Mouse (Mus musculus) right cerebral cortex, postnatal 4 days (tissue): ENCODE results near the gene Cd180.
"Not testable (repeated sequence)": the region's sequence is repeated elsewhere in the genome, so short reads cannot be mapped to it uniquely, and the experiment has no call there.

Experiments
- DNase-seq: peaks from one replicate; pipeline ENCODE4 v3.0.0-alpha.2; 2022

Cd180 gene

DNA sequence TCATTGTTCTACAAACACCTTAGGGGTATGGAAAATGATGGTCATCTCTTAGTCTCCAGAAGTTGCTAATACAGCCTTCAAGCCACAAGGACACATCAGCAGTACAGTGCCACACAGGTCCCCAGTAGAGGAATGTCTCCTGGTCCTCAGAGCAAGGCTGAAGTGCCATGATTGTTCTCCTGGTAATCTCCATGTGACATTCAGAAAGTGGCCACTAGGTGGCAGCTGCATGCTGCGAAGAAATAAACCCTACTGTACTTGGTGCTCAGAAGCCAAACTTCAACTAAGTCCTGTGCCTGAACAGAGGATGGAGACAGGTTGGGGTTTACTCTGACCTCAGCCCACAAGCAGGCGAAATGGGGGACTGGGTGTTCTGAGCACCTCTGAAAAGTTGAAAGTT, 14.9 kb upstream of the Cd180 start:
- DNase-seq: peak; percentile 82

DNA sequence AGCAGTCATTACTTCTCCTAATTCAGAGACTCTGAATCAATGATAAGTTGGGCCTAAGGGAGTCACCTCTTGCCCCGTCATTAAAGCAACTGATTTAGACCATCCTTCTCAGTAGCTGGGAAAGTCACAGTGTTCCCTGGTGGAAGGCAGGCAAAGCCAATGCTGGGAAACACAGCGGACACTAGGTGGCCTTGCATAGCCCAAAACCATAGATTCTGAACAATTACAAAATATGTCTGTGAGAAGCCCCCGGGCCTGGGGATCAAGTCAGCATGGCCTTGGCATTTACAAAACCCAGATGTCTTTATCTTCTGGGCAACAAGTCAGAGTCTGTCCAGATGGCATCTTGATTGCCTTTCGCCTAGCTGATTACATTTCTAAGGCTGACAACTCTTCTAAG, 8.5 kb upstream of the Cd180 start:
- no peak for DNase-seq

DNA sequence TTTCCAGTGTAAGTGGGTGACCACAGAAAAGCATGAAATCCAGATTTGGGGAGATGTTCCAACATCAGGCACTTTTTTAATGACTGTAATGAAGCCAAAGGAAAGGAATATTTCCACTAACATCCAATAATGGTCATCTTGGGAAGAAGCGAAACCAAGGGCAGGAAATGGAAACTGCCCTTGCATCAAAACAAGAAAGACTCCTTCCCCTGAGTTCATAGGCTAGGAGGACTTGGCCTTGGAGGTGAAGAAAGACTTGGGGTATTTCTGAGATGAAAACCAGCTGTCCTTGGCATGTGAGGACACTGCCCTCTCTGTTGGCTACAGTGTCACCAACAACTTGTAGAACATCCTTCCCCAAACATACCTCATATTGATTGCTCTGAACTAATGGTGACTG, 5.2 kb upstream of the Cd180 start:
- no peak for DNase-seq

DNA sequence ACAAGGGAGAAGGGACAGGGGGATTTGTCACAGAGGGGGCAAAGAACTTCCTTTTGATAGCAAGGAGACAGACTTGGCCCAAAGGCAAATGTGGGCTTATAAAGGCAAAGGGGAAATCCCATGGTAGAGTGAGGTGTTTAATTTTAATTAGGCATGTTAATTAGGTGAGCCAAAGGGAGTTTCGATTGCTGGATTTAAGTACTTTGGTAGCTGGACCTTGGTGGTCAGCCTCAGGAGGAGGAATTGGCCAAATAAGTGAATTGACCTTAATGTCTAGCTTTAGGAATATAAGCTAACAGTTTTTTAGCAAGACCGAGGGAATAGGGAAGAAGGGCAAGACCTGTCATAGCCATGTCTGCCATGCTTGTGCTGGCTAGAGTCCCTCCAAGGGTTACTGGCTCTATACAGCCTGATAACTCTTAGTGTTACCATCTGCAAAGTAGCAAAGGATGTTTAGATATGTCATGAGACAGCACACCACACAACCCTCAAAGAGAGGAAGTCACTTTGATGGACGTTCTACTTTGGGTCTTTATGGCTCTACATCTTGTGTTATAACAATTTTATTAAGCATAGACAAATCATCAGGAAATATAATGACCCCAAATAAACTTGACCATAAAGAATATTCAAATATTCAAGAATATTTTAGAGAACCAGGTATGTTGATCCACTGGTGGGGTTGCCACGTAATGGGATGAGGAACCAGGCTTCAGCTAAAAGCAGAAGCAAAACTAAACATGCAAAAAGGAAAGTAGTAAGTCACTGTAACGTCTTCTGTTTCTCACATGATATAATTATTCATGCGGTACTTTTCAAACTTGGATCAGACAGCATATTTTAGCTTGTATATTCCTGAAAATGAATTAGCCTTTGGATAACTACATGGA, 3.9 kb upstream of the Cd180 start:
- no peak for DNase-seq

- DNase-seq: no peak
Measured at GRCm38 (mm10) chr13:102690184-102690583, 3.2 kb upstream of the Cd180 start.

GRCm38 (mm10) chr13:102691408-102692150, 1.8 kb upstream of the Cd180 start:
- no peak for DNase-seq

GRCm38 (mm10) chr13:102694154-102694553, 796 bp downstream of the Cd180 start:
- DNase-seq: no peak

DNA sequence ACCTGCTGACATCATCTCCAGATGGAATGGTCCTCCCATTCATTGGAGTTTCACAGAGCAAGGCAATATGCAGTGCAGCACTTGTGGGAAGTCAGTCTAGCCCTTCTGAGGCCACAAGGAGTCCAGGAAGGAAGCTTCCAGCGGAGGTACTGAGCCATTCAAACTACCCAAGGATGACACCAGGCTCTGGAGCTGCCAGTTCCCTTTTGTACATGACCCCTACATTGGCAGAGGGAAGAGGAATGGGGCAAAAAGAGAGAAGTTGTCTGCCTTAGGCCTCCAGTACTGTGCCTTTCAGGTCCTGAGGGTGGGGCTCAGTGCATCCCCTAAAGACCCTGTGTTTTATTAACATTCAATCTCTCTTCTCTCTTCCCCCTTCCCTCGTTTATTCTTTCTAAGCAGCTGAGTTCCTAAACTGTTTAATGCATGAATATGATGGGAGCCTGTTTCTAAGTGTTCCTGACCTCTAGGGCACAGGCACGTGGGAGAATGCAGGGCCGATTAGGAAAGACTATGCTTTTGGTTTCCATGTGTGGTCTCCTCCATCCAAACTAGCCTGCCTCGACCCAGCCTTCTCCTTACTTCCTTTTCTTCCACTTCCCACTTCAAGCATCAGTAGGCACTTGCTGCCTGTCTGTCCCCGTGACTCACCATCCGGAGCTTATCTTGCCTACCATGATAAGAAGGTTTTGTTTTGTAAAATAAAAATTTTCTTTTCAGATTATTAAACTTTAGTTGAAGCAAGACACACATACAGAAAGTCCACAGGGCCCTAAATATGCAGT, 2.0 kb downstream of the Cd180 start:
- no peak for DNase-seq

GRCm38 (mm10) chr13:102698335-102698734, 5.0 kb downstream of the Cd180 start:
- DNase-seq: no peak

DNA sequence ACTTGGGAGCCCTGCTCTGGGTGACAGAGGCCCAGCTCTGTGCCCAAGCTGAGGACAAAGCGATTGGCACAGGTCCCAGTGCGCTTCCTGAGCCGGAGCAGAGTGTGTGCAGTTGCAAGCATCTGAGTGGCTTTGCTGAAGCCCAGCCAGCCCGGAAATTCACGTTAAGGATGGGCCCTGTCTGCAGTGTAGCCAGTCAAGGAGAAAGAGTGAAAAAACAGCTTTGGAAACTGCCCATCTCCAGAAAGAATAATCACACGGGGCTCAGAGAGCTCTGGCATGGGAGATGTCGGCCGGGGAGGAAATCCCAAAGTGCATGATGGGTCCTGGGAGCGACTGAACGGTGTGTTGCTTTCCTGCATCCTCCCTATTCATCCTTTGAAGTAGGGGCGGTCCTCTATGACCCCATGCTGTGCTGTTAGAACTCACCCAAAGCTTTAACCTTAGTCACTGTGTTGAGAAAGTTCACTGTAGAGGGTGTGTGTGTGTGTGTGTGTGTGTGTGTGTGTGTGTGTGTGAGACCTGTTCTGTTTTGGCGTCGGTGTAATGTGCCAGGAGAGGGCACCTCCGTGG, 5.5 kb downstream of the Cd180 start:
- DNase-seq: peak; percentile 69

DNA sequence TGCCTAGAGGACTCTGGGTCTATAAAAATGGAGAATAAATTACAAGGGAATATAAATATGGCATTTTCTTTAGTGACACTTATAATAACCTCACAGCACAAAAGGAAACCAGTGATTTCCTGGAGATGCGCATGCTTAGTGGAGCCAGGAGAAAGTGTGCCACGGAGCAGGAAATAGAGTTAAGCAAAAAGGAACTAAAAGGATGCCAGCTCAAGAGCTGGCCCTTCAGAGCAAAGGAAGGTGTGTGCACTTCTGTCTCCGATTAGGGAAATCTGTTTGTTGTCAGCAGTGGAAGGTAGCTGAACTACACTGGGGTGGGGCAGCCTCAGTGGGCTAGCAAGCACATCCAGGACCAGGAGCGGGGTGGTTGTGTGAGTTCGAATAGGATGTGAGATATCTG, 6.8 kb downstream of the Cd180 start:
- DNase-seq: no peak

- no peak for DNase-seq
Measured at GRCm38 (mm10) chr13:102700744-102701143, 7.4 kb downstream of the Cd180 start.

DNA sequence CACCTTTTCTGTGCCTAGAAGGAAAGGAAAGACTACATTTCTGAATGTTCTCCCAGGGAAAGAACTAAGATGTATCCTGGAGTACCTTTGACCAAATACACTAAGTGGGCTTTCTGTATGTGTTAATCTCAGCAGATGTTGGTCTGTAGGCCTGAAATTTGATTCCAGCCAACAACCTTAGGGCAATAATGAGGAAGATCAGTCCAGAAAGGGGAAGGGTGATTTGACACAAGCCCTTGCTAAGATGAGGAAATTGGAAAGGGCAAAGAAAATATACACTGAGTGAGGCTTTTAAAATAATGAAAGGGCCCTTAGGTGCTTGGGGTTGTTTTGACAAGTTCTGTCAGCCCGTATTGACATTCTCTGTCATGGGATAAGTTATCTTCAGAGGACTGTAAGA, 23.6 kb downstream of the Cd180 start:
- DNase-seq: no peak

DNA sequence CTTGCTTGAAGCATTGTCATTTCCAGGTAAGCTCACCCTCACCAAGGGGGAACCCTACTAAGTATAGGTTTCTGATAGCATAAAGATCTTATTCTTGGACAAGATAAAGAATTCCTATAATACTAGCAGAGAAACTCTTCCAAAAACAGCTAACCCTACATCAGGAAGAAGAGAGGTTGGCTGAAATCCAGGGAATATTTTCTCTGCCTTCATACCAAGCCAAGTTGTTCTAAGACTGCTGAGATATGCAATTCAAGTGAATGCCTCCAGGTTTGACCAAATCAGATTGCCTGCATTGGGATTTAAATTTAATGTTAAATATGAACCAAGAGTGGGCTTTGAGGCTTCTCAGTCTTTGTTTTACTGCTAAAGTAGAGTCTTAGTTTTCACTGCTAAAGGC, 32.1 kb downstream of the Cd180 start:
- no peak for DNase-seq

DNA sequence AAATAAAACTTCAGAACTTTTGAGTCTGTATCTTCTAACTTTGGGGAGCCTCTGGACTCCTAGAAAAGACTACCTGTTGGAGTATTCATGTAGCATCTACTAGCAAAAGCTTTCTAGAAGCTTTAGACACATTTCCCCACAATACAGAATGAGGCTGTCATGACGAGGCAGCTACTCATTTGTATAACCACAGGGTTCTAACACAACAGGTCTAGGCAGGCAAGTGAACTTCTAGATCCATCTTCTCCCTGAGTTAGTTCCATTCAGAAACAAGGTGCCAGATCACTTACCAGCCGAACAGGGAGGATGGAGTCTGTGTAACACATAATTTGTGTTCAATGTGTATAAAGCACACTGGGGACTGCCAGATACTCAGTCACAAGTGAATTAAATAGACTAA, 32.5 kb downstream of the Cd180 start:
- DNase-seq: no peak

DNA sequence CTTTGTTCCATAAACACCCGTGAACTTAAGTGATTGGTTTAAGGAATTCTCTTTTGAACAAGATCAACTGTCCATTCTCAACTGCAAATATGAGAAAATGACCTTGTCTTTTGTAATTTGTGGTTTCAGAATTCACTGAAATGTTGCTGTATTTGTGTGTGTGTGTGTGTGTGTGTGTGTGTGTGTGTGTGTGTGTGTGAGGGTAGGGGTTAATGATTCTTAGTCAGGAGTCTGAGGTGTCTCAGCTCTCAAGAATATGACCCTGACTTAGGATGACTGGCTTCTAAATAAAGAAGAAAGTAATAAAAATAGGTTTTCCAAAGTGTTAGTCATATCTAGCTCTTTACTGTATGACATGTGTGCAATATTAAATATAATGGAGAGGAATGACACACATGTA, 33.5 kb downstream of the Cd180 start:
- no peak for DNase-seq

DNA sequence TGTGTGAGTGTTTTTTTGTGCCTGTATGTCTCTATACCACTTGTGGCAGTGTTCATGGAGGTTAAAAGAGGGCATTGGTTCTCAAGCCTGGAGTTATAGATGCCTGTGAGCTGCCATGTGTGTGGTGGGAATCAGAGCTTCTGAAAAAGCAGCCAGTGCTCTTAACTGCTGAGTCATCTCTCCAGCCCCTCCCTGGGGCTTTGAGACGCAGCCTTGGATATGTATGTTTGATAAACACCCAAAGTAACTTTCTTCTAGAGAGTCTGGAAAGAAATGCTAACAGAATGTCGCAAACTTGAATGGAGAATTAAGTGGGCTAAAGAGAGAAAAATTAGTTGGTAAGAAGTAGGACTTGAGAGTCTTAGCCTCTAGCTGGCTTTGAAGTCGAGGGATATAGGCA, 34.7 kb downstream of the Cd180 start:
- DNase-seq: no peak

DNA sequence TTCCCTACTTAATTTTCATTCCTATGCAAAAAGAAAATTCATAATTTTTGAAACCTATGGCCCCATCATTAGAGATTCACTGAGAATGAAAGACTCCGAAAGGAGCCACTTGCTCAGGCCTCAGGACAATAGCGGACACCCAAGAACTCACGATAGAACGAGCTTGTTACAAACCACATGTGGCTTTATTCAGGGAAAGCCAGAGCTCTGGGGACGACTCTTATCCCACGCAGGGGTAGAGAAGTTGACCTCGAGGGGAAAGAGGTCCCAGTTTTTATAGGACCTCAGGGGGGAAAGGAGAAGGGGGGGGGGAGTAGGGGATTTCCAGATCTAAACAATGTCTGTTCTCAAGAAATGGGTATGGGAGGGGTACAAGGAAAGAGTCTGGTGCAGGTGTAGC, 35.6 kb downstream of the Cd180 start:
- DNase-seq: not testable (repeated sequence)

DNA sequence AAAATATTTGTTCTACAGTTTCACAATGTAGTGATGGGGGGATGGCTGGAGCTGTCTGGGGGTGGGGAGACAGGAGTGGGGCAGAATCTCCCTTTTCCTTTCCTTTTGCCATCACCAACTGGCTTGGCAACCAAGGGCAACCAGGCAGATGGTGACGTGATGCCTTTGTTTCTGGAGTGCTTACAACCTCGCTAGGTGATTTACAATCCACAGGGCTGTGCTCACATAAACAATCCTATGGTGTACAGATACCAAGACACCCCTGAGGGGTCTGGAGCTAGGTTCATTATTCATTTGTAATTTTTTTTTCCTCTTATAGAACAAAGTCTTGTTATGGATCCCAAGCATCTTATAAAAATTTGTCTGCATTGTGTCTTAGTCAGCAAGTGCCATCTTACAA, 39.7 kb downstream of the Cd180 start:
- no peak for DNase-seq

DNA sequence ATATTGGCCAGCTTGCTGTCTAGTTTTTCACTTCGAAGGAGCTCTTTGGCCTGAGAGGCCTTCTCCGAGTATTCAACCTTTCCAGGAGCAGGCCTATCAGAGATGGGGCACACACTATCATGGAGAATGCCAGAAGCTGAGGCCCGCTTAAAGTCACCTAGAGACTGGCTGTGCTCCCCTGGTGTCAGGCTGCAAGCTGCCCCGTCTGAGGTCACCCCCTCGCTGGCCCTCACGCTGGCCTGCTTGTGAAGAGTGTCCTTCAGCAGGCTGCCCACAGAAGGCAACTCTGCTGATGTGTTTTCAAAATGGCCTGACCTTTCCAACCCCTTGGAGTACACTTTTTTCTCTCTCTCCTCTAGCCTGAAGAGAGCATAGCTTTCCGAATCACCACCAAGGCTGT, 44.5 kb downstream of the Cd180 start:
- no peak for DNase-seq

GRCm38 (mm10) chr13:102739720-102740535, 46.6 kb downstream of the Cd180 start:
- DNase-seq: no peak
